Mouse (Mus musculus) retina, postnatal 1 day (tissue): ENCODE data around the gene Top1.
A peak's percentile ranks its signal among the peaks of the same experiment; 100 is the strongest.

ENCODE experiments used
- DNase-seq: peaks from one replicate; pipeline ENCODE4 v3.0.0-alpha.2; 2012

The Top1 gene

DNA sequence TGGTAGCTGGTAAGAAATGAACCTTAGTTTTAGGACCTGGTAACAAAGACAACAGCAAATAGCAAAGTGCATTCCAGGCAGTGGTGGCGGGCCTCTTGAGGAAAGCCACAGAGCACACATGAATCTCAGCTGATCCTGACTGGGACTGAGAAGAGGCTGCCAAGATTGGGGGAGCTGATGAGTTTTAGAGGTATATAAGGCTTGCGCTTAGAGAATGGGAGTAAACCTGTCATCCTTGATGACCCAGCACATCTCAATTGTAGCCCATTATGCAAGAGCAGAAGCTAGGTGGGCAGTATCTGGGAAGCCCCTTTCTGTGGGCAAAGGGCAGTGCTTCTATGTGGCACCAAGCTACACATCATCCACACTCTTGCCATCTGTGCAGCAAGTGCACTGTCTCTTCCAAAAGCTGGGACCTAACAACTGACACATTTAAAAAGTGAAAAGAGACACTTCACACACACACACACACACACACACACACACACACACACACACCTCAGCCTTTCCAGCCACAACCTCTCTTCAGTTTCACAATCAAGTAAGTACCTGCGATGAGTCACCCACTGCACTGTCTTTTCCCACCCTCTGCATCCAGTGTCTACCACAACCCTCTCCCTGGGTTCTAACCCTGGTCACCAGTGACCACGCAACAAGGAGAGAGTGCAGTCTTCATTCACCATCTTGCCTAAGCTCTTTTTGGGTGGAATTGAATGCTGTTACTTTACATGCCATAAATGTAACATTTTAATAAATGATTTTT, 78.1 kb downstream of the Top1 start:
- DNase-seq, result no peak

DNA sequence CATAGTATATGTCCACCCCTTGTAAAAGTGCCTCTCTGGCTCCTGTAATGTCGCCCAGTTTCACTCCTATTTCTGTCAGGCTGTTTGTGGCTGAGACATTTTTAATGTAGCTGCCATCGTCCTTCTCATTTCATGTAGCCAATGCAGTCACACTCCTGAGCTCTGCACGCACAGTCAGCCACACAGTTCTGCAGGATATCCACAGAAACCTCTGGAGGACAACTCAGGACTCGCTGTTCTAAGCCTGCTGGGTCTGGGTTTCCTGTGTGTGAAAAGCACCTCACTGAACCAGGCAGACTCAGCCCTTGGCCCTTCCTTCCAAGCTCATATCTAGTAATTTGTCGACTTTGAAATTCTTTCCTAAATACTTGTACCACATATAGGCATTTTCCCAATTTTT, 78.8 kb downstream of the Top1 start:
- DNase-seq, result no peak

DNA sequence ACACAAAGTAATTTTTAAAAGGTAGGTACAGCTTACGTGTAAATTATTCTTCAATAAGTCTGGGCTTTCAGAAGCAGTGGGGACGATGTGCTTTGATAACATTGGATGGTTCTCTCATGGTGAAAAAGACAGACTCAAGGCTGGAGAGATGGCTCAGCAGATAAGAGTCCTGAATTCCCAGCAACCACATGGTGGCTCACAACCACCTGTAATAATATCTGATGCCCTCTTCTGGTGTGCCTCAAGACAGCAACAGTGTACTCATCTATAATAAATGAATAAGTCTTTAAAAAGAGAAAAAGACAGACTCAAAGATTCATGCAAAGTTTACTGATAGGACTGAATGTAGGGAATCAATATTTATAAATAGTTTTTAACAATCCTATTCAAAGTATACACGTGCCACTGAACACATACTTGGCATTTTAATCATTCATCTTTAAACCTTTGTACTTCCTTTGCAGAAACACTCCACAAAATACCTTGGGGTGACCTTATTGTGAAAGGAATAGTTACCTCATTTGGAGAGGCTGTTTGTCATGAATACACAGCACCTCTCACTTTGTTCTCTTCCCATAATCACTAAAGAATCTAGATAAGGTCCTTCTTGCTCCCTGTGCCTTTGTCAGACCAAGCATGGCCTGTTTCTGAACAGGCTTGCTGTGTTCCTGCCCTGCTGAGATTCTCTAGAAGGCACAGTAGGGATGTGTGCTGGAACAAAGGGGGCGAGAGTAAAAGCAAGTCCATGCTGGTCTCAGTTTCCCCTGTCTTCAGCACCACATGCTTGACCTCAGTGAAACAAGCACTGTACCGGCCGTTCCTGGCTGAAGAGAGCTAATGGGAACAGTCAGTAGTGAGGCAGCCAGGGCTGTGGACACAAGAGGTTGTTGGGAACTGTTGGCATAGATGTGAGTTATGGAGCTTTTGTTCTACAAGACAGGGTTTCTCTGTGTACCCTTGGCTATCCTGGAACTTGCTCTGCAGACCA, 80.5 kb downstream of the Top1 start:
- DNase-seq, result no peak

DNA sequence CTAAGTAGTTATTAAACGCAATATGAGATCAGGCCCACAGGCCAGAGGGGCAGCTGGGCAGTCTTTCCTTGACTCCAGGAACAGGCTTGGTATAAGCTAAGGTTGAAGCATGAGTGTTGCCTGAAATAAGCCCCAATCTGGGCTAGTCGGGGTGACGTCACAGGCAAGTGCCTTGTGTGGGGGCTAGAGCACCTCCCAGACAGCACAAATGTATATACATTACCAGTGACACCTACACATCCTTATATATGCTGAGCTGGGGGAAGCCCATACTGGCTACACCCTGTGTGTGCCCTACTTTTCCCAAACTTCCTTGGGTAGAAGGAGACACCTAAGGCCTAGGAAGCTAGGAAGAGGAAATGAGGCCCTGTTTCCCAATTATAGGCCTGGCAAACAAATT, 83.3 kb downstream of the Top1 start:
- no peak for DNase-seq

DNA sequence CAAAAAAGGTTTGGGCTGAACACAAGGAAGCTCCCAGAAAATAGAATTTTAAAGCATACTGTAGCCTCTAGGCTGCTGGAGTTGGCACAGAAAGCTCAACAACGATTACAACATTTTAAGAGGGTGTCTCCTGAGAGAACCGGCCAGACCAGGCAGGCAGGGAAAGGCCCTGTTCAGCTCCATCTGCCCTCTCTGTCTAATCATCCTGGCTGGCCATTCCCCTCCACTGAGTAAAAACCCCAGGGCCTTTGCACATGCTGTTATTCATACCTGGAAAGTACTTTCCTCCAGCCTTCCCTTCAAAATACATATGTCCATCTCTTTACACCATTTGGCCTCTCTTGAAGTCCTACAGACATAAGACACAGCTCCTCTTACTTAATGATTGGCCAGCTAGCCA, 83.7 kb downstream of the Top1 start:
- DNase-seq, result no peak

DNA sequence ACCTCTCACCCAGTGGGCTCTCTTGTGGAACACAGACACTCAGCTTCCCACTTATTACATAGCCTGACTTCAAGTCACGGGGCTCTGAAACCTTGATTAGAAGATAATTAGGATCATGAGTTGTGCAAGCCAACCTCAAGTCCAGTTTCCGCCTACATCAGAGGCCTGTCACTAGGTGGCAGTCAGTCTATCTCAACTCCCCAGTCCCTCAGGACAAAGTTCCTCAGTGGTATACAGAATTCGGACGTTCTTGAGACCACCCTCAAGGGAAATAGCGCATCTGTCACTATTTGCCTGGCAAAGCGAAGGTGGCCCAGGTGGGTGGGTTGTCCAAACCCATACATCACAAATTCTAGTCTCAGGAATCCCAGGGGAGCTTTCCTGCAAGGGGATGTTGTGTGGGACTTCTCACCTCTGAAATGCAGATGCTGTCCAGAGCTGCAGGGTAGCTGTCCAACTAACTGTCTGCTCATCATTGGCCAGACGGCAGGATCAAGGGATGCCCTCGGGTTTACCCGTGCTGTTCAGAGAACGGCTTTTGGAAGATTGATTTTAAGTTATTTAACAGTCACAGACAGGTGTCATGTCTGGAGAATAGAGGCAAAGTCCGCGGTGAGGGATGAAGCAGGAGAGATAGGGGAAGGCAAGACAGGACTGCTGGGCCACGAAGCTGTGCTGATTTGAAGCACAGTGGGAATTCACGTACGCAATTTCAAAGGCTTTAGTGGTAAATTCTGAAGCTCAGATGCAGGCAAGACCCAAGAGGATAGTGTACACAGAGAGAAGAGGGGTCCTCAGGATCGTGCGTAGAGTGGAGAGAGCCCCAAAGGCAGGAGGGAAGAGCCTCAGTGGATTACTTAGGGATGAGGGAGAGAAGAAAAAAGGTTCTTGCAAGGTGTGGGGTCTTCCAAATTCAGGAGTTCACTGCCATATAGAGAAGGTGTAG, 84.4 kb downstream of the Top1 start:
- peak; percentile 58 for DNase-seq

DNA sequence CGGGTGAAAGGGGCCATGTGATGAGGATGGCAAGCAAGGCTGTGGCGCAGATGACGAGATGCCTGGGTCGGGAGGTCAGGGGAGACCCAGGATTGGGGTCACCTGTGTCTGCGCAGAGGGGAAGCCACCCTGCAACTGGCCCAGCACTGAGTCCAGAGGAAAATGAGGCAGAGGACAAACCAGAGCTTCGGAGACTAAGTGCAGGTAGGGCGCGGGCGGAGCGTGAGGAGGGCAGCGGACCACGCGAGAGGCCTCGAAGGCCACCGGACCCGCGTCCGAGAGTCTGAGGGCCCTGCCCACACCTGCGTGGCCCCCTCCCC, 85.1 kb downstream of the Top1 start:
- DNase-seq, result no peak

DNA sequence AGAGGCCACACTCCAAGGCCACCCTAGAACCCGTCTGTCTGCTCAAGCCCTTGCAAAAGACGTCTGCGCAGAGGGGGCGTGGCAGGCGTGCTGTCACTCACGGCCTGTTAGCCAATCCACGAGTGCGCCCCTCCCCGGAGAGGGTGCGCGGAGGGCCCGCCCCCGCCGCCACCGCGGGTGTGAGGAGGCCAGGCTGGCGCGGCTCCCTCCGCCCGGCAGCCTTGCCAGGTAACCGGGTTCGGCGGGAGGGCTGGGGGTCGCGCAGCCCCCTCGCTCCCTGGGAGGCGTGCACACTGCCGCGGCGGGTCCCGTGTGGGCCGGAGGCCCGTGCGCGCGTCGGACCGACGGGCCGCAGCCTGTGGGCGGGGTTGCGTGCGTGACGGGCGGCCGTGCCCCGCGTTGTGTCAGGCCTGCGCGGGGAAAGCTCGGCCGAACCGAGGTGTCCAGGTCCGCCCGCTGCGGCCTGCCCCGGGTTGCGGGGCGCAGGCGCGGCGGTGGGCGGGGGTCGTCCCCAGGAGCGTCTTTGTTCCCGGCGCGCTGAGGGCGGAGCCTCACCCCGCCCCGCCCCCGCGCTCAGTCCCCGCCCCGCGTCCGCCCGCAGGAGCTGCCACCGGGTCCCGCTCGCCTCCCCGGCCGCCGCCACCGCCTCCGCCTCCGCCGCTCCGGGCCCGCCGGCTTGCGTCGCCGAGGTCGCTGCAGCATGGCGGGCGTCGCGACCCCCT, 85.6 kb downstream of the Top1 start, which contains the start of gene Plcg1:
TSS of gene Plcg1 (plus strand) at position 184 of the 722 bp plus-strand sequence.
- peak; percentile 96 for DNase-seq

DNA sequence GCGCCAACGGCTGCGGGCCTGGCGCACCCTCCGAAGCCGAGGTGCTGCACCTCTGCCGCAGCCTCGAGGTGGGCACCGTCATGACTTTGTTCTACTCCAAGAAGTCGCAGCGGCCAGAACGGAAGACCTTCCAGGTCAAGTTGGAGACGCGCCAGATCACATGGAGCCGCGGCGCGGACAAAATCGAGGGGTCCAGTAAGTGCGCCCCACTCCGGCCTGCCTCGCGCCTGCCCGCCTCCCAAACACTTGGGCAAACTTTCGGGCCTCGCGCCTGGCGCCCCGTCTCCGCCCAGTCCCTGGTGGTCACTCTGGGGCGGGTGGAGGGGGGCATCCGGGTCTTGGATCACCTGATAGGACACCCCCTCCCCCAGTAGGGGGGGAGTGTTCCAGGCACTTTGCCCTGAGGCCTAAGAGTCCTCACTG, 86.2 kb downstream of the Top1 start:
- peak; percentile 79 for DNase-seq

DNA sequence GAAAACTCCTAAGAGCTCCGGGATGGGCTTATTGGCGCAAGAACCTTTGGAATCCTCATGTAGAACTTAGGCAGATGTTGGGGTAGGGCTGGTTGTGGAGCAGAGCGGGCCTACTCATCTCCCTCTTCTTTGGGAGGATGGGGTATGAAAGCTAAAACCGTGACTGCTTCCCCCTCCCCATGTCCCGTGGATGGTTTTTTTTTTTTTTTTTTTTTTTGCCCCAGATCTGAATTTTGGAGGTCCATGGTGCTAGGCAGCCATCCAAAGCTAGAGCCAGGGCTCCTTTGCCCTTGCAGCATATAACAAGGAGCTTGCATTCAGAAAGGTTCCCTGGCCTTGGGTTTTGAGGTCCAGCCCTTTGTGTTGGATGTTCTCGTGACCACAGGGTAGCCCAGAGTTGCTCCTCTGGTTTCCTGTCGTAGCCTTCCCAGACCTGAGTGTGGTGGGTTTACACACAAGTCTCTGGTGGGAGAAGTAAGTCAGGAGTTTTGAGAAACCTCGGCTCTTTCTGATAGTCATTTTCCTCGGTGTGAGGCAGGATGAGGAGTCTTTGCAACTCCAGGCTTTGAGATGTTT, 86.8 kb downstream of the Top1 start:
- DNase-seq, result no peak

DNA sequence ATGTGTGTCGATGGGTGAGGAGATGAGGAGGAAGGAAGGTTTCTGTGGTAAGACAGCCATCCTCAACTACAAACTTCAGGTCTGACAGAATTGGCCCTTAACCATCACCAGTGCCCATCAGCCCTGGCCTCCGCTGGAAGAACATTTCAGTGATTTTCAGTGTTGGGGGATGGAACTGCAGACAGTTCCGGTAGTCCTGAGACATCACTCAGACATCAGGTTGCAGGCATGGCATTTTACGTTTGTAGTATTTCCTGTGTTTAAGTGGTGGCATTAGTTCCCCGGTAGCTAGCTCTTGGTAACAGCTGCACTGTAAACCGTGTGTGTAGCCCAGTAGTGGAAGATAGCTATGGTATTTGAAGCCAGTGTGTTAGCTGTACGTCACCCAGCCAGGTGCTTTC, 87.4 kb downstream of the Top1 start:
- no peak for DNase-seq

DNA sequence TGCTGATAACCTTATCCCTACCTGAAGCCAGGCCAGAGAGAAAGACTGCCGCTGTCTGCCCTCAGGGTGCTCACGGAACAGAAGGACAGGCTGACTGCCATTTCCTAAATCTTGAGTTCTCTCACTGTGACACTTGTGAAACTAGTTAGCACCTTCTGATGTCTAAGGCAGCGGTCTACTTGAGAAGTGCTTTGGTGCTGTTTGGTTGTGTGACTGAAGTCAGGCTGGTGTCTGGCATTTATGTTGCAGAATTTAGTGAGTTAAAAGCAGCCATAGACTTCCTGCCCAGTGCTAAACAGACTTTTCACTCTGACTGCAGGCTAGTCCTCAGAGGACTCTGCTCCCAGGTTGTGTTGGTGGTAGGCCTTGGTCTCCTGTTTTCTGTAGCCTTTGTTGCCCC, 88.6 kb downstream of the Top1 start:
- no peak for DNase-seq

DNA sequence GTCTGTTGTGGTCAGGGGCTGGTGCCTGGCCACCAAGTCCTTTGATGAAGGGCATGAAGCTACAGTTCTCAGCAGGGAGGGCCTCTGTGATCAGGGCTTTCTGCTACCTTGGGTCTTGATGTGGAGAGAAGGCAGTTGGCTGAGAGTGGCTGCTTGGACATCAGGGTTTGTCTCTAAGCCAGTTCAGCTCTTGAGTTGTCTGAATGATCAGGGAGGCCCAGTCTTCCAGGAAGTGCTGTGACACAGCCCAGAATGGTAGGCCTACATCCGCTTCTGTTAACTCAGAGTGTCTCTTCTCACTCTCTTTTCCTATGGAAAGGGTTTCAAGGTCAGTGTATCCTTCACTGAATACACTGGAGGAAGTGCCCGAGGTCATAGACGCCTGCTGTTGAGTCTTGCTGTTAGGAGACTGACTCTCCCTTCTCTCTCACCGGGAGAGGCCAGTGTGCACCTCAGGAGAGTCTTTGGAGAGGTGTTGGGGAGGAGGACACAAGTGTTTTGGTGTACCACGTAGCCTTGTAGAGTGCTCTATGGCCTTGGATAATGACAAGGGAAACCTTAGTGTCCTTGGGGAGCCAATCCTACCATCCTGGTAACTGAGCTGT, 90.1 kb downstream of the Top1 start:
- no peak for DNase-seq

DNA sequence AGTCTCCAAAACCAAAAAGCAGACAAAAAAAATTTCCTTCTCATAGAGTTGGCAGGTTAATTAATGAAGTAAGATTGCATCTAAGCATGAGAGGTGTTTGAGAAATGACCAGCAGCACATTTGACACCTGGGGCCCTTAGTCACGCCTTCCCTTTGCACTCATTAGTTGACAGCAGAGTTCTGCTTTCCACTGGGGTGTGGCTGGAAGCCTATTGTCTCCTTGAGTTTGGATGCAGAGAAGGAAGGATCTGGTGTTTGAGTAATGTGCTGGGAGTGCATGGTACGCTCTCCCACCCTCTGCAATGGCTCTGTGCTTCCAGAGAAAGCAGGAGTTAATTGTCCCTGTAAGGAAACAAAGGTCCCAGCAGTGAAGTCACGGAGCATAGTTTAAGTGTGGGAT, 90.8 kb downstream of the Top1 start:
- DNase-seq, result no peak

DNA sequence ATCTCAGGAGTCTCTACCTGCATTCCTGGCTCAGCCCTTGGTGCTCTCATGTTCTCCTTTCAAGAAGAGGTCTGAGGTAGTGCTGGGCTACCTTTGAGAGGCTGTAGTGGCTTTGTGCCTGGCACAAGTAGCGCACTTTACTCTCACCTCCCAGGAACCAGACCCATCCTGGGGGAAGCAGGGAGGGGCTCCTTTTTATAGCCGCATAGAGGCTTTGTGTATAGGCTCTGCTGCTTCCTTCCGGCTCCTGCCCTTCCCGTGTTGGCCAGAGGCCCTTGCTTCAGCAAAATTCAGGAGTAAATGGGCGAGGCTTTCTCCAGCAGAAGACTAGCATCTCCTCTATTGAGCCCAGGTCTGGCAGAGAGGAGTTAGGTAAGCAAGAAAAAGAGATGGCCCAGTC, 92.7 kb downstream of the Top1 start:
- no peak for DNase-seq

DNA sequence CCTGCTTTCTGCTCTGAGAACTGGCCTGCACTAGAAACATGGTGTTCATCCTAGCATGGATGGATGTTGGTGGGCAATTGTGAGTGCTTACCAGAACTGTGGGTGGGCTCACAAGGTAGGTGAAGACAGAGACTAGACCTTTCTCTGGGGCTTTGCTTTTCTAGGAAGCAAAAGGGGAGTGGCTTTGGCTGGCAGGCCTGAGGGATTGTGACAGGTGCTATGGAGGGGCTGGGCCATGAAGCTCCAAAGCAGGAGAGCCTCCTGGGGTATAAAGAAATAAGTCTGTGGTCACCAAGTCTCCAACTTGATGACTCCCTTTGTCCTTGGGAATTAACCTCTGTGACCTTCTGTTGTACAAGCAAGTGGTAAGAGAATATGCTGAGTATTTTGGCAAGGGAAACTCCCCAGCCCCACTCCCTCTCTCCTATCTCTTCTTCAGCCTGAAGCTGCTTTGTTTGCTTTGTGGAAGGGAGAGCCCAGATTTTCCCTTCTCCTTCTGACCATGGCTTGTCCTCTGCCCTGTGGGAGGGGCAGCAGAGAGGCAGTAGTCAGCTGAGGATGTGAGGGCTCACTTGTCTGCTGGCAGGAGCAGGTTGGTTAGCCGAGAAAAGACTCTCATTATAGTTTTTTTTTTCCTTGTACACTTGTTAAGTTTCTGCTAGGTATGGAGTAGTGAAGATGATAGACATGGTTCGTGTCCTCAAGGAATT, 94.1 kb downstream of the Top1 start:
- no peak for DNase-seq

DNA sequence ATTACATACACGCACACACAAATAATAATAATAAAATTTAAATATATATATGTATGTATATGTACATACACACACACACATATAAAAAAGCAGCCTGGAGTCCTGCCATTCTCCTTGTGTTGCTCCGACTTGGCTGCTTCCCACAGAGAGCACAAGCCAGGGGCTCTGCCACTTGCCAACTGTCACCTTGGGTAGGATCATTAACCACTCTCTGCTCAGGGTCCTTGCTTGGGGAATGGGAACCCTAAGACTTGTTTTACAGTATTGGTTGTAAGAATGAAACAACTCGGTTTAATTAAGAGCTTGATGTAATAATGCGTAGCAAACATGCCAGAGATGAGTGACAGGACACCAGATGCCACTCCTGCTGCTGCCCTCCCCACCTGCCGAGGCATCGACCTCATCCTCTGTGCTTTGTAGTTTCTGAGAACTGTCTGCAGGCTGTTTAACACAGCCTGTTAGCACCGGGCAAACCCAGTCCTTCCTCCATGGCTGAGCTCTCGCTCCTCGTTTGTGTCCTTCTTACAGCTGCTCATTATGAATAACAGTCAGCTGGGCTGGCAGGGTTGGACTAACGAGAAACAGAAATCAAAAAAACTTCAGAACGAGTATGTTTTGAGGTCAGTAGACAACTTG, 95.0 kb downstream of the Top1 start:
- DNase-seq, result peak; percentile 55

DNA sequence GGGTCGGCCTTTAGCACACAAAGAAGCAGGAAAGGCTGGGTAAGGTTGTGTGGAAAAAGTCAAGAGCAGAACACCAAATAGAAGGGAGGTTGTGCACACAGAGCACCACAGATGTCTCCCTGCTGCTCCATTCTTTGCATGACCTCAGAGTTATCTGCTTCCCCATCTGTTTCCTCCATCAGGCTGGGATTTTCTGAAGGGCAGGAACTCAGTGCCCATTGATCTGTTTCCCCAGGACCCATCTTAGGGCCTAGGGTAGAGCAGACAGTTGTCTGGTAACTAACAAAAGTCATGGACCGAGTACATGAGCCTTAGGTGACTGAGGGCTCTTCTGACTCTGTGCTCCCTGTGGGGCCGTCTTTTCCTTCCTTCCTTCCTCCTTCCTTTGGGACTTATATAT, 95.9 kb downstream of the Top1 start:
- no peak for DNase-seq

DNA sequence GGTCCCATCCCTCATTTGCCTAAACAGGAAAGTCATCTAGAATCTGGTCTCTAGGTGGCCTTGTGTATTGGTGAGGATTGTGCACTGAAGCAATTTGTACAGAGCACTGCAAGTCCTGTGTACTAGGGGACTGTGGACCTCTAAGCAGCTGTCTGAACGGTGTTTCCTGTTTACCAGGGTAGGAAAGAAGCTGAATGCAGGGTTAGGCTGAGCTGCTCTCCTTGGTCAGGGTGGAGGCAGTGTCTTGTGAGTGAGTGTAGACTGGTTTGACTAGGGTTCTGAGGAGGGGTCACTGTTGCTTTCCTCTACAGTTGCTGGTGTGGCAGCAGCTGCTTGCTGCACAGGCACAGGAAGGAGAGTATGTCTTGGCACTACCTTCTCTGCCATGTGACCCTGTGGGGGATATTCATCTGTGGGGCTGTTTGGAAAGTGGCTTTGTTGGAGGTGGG, 96.5 kb downstream of the Top1 start:
- DNase-seq, result no peak
